Mouse (Mus musculus) heart, adult 2 months (tissue): ENCODE measurements at regions not wholly inside any gene's neighbourhood (a gene's known extent, or its start where the extent isn't known, plus 50 kb on each side); places are given as distances from the start of the nearest gene placed in this dataset.

ENCODE experiments used
- CTCF ChIP-seq: fragments of 200-600 bp; IDR thresholded peaks from 2 replicates; pipeline ENCODE4 v1.8.1; 2022; ENCODE audit warnings: antibody characterized with exemption, mild to moderate bottlenecking, moderate library complexity
- EP300 ChIP-seq: fragments of 200-500 bp; IDR thresholded peaks from 2 replicates; pipeline ENCODE4 v1.6.1; 2011; ENCODE audit warnings: low read depth, low read length, control low read depth; ENCODE audit not compliant: insufficient read depth
- POLR2A ChIP-seq: fragments of 200-500 bp; IDR thresholded peaks from 2 replicates; pipeline ENCODE4 v1.6.1; 2011; ENCODE audit warnings: mild to moderate bottlenecking, low read depth, low read length, control low read depth; ENCODE audit not compliant: insufficient read depth

GRCm38 (mm10) chr13:78638462-78638861, 438.9 kb upstream of the Nr2f1 start:
- TF ChIP-seq CTCF (no peak), POLR2A (no peak), EP300 (no peak)
